Mouse (Mus musculus) yolk sac, embryonic 10.5 days (tissue): Measurements from ENCODE around the gene Tfip11.

ENCODE experiments used
- DNase-seq: peaks from one replicate; pipeline ENCODE4 v3.0.0-alpha.2; 2017; ENCODE audit warnings: low spot score

Tfip11 gene

DNA sequence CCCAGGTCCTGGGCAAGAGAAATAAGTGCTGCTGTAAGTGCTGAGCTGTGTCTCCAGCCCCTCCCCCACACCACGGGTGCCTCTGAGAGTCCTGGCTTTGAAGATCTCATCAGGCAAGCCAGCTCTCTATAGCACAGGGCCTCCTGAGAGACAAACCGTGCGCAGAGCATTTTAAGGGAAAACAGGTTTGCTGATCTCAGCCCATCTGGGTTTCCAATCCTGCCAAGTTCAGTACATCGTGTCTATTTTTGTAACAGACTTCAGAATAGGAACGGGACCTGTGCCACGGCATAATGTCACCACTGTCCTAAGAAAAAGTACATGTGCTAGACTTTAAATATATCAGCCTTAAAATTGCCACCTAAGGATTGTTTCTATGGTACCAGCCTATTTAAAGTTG, 5.2 kb upstream of the Tfip11 start:
- DNase-seq, result no peak

DNA sequence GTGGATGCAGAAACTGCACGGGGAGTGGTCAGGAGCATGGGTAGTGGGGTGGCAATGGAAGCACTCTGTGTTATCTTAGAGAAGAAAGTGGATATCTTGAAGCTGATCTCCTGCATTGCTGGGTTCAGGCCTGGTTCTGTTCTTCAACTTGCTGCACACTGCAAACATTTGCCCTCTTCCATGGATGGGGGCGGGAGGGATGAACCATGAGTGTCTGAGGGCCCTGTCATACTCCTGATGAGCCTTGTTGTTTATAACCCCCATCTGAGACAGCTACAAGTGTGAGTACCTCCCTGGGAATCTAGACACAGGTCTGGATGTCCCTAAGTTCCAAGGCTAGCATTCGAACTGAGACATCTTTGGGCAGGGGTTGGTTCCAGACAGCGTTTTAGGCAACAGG, 4.8 kb upstream of the Tfip11 start:
- DNase-seq, result no peak

DNA sequence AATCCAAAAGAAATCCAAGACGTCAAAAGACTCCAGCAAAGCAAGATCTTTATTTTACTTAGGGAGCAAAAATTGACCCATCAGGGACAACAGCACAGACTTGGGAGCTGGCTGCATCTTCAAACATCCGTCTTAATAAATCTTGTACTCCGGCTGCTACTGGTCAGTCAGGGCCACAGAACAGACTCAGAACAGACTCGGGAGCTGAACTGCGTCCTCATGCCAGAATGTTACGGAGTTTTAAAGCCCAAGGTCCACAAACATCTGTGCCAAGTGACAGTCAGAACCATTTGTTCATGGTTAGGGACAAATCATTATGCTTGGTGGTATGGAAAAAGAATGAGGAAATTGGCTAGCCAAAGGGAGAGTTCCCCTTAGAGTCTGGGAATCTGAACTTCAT, 2.9 kb upstream of the Tfip11 start:
- DNase-seq, result no peak

DNA sequence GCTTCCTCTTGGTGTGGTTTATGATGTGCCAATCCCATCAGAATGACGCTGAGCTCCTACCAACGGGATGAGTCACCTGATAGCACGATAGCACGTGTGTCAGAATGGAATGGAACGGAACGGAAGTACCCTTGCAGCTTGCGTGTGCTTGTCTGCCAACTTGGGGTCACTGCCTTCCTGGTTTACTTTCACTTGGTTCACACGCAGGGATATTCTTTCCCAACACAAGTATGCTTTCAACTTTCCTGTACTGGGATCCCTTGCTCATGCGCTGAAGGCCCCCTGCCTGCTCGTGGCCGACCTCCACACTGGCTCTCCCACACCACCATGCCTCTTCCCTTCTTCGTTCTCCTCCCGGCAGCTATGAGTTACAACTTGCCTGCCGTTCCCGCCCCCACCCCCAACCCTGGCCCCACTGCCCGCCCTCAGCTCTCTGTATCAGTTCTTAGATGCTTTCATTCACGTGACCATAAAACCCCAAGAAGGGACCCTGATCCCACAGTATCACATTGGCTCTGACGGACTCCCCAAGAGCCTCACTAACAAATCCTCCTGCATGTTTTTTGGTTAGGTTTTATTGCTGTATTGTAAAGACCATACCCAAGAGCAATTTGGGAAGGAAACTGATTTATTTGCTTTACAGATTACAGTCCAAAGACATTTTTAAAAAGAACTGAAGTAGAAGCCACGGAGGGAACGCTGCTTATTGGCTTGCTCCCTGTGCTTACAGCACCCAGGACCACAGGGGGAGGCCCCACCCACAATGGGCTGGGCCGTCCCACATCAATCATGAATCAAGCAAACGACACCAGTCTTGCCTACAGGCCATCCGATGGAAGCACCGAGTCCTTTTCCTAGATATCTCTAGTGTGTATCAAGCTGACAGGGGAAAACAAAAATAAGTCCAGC, 1.3 kb upstream of the Tfip11 start:
- DNase-seq, result peak; percentile 30

DNA sequence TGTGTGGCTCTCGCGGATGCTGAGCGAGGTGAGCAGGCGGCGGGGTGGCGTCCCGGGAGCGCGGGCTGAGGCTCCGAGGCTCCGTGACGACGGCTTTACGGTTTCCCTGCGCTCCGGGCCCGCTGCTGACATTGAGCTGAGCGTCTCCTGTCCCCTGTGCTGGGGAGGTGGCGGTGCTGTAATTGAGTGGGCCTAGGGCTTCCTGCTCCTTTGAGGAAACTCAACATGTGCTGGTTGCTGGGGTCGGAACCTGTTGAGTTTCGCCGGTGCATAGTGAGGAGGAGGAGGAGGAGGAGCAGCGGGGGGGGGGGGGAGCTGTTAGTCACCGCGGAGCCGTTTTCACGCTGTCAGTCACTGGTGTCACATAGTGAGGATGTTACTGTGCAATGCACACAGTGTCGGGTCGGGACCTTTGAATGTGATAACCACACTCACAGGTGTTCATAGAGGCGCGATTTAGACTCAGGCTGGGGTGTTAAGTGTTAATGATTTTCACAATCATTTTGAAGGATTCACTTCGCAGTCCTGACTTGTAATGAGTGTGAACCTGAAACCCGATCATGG, 370 bp downstream of the Tfip11 start:
- no peak for DNase-seq

DNA sequence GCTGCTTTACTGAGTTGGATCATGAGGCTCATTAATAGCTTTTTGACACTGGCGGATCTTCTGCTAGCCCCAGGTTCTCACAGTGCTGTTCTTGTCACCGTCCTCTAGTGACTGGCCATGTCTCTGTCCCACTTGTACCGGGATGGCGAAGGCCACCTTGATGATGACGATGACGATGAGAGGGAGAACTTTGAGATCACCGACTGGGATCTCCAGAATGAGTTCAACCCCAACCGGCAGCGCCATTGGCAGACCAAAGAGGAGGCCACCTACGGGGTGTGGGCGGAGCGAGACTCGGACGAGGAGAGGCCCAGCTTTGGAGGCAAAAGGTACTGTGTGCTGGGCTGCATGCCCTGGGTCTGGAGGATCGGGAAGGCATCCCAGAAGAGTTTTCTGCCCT, 1.7 kb downstream of the Tfip11 start:
- no peak for DNase-seq

DNA sequence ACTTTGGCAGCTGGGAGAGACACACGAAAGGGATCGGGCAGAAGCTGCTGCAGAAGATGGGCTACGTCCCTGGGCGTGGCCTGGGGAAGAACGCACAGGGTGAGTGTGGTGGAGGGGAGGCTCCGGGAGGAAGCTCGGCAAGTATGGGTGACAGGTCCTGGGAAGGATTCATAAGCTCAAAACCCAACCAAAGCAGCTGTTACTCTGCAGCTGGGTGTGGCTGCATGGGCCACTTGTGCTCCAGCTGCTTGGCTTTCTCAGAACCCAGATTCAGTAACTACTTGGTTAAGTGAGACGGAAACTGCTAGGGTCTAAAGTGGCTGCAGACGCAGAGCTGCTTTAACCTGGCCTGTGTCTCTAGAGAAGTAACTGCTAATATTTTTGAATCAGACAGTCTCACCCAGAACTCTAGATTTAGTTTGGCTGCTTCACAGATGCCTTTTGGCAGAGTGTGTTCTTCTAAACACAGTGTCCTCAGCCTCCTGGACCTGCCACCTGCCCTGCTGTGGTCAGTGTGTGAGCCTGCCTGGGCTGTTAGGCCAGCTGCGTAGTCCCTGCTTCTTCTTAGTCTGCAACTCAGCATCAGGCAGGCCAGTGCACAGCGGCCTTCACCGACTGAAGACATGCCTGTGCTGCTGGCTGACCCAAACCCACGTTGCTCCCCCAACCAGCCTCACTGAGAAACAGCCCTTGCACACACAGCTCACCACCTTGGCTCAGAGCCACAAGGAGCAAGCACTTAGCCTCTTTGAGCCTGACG, 3.8 kb downstream of the Tfip11 start:
- no peak for DNase-seq

DNA sequence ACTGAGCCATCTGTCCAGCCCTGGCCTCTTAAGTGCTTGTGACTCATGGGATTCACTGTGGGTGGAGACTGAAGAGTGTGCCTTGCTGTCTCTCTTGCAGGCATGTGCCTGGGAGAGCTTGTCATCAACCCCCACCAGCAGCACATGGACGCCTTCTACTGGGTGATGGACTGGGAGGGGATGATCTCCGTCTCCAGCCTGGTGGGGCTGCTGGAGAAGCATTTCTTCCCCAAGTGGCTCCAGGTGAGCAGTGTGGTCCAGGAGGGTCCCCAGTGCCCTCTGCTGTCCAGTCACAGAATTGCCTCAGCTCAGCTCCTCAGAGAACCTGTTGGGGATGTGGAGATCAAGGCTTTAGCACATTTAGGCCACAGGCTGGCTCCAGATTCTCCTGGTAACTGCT, 9.3 kb downstream of the Tfip11 start:
- DNase-seq, result peak; percentile 26

DNA sequence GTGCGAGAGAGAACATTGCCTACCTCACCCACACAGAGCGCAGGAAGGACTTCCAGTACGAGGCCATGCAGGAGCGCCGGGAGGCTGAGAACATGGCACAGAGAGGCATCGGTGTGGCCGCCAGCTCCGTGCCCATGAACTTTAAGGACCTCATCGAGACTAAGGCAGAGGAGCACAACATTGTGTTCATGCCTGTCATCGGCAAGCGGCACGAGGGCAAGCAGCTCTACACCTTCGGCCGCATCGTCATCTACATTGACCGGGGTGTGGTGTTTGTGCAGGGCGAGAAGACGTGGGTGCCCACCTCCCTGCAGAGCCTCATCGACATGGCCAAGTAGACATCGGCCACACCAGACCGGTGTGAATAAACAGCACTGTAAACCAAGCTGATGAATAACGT, 10.8 kb downstream of the Tfip11 start:
- DNase-seq, result no peak

DNA sequence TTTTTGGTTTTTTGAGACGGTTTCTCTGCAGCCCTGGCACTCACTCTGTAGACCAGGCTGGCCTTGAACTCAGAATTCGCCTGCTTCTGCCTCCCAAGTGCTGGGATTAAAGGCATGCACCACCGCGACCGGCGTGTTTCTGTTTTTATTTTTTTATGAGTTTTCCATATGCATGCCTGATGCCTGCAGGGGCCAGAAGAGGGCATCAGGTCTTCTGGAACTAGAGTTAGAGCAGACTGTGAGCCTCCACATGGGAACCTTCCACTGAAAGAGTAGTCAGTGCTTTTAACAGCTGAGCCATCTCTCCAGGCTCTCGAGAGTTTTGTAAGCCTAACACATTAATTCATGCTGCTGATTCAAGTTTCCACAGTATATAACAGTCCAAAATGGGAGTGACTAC, 13.1 kb downstream of the Tfip11 start:
- DNase-seq, result no peak

DNA sequence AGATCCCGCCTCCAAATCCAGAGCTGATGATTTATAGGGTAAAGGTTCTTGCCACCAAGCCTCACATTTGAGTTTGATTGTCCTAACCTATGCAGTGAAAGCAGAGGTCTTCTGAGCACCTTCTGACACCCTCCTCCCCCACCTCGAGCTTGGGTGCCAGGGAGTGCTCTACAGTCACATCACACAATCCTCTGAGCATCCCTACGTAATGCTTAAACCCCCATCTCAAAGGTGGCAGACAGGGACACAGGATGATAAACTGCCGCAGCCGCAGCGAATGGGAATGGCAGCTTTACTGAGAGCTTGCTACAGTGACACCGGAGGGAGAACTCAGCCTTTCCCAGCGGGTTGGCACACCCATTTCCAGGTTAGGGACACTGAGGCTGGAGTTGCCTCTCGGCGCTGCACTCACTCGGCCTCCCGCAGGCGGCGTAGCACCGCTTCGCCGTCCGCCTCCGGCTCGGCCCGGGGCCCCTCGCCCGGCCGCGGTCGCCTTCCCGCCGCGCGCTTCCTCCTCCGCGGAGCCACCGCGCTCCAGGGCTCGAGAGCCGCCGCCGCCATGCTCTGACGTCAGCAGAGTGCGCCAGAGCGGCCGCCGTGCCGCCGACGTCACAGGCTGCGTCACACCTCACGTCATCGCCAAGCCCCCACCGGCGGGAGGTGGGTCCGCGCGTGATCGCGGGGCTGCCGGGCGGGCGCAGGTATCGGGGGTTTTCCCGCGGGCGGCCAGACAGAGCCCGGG, 16.5 kb downstream of the Tfip11 start, which contains the start of the genes Srrd and Hps4:
TSS of gene Srrd (minus strand) at position 578 of the 742 bp plus-strand sequence.
TSS of gene Hps4 (plus strand) at position 621 of the 742 bp plus-strand sequence.
- DNase-seq, result peak; percentile 79

DNA sequence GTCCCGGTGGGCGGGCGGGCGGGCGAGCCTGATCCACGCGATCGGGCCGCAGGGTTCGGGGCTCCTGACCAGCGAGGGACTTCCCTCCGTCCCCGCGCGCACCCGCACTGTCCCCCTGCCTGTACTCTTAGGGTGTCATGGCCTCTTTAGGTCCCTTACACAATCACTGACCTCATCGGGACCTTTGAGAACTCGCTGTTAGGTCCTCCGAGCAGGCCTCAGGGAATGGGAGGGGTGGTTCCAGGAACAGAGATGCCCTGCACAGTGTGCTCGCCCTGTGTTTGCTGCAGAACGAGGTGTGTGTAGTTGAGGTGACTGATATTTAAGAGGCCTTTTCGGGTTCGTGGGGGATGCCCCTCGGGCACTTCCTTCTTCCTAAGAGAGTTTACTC, 17.0 kb downstream of the Tfip11 start:
- no peak for DNase-seq

DNA sequence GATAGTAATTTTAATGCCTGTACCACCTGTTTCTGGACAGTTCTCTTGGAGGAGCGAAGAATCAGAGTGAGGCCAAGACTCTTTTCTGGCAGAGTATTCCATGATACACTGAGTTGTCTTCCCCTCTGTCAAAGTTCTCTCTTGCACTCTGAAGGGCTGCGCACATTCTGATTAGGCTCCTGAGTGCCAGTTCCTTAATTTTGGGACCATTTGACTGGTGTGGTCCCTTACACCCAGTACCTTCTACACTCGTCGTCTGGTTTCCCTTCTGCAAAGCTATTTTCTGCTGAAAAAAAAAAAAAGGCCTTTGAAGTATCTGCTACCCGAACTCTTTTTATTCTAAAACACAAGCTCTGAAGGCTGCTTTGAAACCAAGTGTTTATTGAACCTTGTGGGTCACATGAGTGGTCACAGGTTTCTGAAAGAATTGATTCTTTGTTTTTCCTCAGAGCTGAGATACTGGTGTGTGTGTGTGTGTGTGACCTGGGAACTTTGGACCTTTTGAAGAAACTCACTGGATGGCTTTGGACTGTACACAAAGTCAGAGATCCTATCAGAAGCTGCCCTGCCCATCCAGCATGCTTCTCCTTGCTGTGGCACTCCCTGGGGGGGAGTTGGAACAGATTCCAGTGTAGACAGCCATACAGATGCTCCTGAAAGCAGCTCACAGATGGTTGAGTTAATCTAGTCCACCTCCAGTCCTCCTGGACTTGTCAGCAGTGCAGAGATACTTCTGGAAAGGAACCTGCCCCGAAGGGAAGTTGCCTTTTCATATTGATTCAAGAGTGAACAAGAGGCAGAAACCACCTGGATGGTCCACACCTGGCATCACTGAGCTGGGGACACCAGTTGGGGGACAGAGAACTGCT, 18.2 kb downstream of the Tfip11 start:
- peak; percentile 78 for DNase-seq

DNA sequence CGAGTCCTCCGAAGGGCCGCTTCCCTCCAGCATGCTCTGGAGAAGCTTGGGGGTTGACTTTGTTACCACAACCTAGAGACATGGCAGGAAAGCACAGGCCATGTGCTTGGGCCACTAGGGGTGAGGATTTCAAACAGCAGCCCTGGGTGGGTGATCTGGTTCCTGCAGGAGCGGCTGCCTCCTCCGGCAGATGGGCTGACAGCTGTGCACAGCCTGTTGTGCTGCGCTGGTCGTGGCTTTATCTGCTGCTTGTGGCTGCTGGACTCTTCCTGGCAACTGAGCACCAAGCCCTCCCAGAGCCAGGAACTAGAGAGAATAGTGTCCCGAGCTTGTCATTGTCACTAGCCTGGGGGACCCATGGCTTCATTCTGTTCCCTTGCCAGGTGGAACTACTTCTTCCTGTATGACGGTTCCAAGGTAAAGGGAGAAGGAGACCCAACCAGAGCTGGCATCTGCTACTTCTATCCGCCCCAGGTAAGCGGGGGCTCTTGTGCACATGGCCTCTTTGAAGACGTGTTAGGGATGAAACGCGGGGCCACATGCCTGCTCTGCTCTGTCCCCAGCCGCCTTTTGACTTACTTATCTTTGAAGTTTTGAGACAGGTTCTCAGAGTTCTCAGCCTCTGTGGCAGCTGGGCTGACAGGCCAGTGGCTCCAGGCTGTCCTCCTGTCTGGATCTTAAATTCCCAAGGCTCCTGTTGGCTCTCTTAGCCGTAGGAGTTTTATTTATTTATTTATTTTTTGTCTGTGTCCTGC, 20.2 kb downstream of the Tfip11 start:
- DNase-seq, result no peak

DNA sequence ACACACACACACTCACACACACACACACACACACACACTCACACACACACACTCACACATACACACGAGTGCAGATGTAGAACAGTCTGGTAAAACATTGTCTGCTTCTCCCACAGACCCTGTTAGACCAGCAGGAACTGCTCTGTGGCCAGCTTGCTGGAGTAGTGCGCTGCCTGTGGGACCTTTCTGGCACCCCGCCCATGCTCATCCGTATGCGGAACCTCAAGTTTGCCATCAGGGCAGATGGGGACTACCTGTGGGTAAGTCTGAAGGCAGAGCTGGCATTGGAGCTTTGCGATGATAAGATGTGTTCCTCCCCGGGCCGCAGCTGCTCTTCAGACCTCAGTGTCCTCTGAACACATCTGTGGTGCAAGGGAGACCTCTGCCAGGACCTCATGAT, 23.0 kb downstream of the Tfip11 start:
- no peak for DNase-seq

DNA sequence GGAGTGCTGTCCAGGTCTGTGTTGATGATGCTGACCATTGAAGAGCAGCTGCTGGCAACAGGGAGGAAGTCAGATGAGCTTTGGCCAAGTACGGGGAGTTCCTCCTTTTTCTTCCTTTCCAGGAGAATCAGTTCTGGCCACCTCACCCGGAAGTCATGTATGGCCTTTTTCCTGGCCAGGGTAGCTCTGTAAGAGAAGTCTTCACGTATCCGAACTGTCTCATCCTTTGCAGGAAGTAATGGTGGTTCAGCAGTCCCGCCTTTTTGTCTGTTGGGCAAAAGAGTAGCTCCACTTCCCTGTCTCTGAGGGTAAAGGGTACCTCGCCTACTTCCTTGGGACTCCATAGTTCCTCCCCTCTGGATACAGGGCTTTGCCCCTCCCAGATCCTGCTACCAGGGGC, 29.3 kb downstream of the Tfip11 start:
- no peak for DNase-seq

DNA sequence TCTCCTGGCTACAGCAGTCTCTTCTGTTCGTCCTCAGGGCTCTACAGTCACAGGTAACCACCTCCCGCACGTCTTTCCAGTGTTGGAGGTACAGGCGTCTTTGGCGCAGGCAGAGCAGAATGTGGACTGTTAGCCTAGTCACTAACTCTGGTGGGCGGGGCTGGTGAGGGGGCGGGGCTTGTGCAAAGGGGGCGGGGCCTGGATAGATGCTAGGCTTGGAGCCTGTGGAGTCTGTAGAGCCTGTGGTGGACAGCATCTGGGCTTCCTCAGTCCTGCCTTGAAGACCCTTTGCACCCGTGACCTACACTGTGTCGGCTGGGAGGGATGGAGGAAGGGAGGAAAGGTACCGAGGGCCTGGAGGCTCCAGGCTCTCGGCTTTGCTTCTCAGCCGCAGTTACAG, 29.8 kb downstream of the Tfip11 start, which contains the start of gene Gm6583:
TSS of gene Gm6583 (minus strand) at position 124 of the 400 bp plus-strand sequence.
- DNase-seq, result no peak

DNA sequence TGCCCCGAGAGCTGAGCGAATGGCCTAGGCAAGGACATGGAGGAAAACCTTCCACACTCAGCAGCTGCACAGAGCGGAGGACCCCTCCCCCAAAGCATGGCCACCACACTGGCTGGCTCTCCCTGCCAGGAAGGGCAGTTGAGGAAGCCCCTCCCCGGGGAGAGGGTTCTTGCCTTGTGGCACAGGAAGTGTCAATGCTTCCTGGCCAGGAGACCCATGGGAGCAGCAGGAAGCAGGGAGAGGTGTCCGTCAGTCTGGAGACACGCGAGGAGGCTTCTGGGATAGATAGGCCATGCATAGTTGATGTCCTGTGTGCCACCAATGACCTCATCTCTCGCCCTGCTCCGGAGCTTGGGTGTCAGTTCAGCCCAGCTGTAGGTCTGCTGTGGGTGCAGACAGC, 30.2 kb downstream of the Tfip11 start:
- no peak for DNase-seq

DNA sequence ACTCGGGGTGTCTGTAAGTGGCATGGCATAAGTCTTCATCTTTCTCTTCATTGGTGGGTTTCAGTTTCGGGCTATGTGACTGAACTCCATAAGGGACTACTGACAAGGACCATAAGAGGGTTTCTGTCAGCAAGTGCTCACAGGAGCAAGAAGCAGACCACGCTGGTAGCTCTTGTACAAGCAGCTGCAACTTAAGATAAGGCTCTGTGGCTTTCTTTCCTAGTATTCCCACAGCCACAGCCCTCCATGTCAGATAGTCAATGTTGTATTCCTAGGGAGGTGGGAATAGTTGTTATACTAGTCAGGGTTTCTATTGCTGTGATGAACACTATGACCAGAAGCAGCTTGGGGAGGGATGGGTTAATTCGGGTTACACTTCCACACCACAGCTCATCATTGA, 33.4 kb downstream of the Tfip11 start:
- no peak for DNase-seq

DNA sequence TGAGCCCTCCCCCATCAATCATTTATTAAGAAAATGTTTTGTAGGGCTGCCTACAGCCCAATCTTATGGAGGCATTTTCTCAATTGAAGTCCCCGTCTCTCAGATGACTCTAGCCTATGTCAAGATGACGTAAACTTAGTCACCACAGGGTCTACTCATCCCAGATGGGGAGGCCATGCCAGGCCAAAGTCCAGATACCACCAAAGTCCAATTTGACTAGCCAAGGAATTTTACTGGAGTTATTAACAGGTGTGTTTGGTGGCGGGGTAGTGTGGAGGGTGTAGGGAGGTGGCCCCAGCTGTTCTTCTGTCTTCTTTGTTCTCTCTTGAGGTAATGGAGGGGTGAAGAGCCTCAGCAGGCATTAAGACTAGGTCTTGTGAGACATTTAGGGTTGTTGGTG, 33.9 kb downstream of the Tfip11 start:
- no peak for DNase-seq
